Comparison of ENCODE assay signal across 19 mouse cellular contexts in the genomic region with DNA sequence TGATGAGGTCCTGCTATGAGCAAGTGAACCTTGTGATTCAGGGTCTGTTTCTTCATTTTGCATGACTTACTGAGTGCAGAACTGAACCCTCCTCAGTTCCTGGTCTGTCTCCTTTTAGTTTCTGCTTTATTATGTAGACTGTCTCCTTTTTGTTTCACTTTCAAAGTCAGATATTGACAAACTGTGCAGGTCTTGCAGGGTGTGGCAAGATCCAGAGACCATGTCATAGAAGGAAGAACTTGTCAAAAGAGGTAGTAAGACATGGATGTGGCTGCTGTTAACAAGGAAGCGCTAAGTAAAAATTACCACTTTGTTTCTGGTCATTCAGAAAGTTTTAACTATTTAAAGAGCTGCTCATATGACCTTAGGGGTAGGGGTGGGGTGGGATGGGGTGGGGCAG.
A peak's percentile ranks its signal among the peaks of the same experiment; 100 is the strongest.
DNase-seq lines count a peak whose midpoint lies in the region; ATAC-seq and TF ChIP-seq lines count a peak whose summit lies in the region.
"Had no signal": no experiment of that assay in that cellular context is flagged by ENCODE, and none has a peak within 500 bp of the region (broad histone marks: within the 10 kb centered on the region; RNA-seq: fewer than 3 reads in every experiment).

No protein-coding gene starts in this region.

- no peak overlapping the region for H3K4me3 ChIP-seq in liver, adult 2 months (ENCODE audit: insufficient read depth, low read depth, low read length)
- no peak overlapping the region for H3K4me3 ChIP-seq in liver, embryonic 12.5 days
- H3K4me3 ChIP-seq: hindbrain, embryonic 15.5 days; liver, embryonic 13.5 days had no signal

- no peak overlapping the region for H3K4me2 ChIP-seq in liver, embryonic 12.5 days
- H3K4me2 ChIP-seq: hindbrain, embryonic 15.5 days; liver, embryonic 13.5 days had no signal

- no peaks in the 10 kb centered on the region for H3K4me1 ChIP-seq in liver, adult 2 months (ENCODE audit: control insufficient read depth, insufficient read depth, low read length)
- peaks cover 5% of the 10 kb centered on the region; the same call in 1 of the 2 replicates for H3K4me1 ChIP-seq in liver, embryonic 12.5 days
- H3K4me1 ChIP-seq: hindbrain, embryonic 15.5 days had no signal

- no peak overlapping the region for H3K9ac ChIP-seq in liver, adult 2 months (ENCODE audit: low read depth, low read length)
- no peak overlapping the region for H3K9ac ChIP-seq in liver, embryonic 12.5 days
- H3K9ac ChIP-seq: forebrain, postnatal 0 days; hindbrain, embryonic 15.5 days; liver, embryonic 13.5 days had no signal

- peak; percentile 48 for DNase-seq in liver, adult 2 months (ENCODE audit: extremely low read depth, low read depth, low spot score)
- peak; percentile 46 for DNase-seq in A20 (ENCODE audit: low read depth, low spot score)
- DNase-seq in thymus, postnatal 10 days (ENCODE audit: low spot score in 2 of 2) = no peak
- no peak for DNase-seq in embryo, embryonic 9.5 days (ENCODE audit: extremely low spot score)
- DNase-seq in adrenal gland, adult 18-20 months (ENCODE audit: low spot score in 2 of 2) = no peak
- DNase-seq: adrenal gland, adult 8-10 months; cerebellum, adult 2 months; forebrain, postnatal 0 days; heart, postnatal 10 days; liver, embryonic 13.5 days; midbrain, embryonic 14.5 days; right cerebral cortex, adult 18-20 months; spleen, adult 18-20 months; thymus, postnatal 25 days had no signal

- no peak overlapping the region for H3K27ac ChIP-seq in liver, adult 2 months (replicated peaks; ENCODE audit: insufficient read depth, low read depth, low read length)
- no peak overlapping the region for H3K27ac ChIP-seq in liver, embryonic 12.5 days
- H3K27ac ChIP-seq: hindbrain, embryonic 15.5 days; liver, embryonic 13.5 days; stomach, postnatal 0 days had no signal

- no peak for TF ChIP-seq POLR2A in liver, adult 2 months (IDR thresholded peaks at IDR 0.05; ENCODE audit: extremely low read depth, insufficient read depth, low read length)

- H3K79me2 ChIP-seq in liver, adult 2 months (ENCODE audit: control insufficient read depth, insufficient read depth, low read length) = no peaks in the 10 kb centered on the region

- no peak for TF ChIP-seq CTCF in liver, adult 2 months (IDR thresholded peaks at IDR 0.05; ENCODE audit: low read depth, low read length)

- no peaks in the 10 kb centered on the region for H3K9me3 ChIP-seq in liver, embryonic 12.5 days (replicated peaks)
- H3K9me3 ChIP-seq: hindbrain, embryonic 15.5 days; liver, embryonic 13.5 days had no signal

- no peaks in the 10 kb centered on the region for H3K27me3 ChIP-seq in liver, adult 2 months (ENCODE audit: control insufficient read depth, insufficient read depth, low read length)
- H3K27me3 ChIP-seq in liver, embryonic 12.5 days (replicated peaks) = no peaks in the 10 kb centered on the region
- H3K27me3 ChIP-seq: hindbrain, embryonic 15.5 days; liver, embryonic 13.5 days had no signal

- no peaks in the 10 kb centered on the region for H3K36me3 ChIP-seq in liver, adult 2 months (ENCODE audit: control insufficient read depth, insufficient read depth, low read length)
- H3K36me3 ChIP-seq in liver, embryonic 12.5 days = no peaks in the 10 kb centered on the region
- H3K36me3 ChIP-seq: hindbrain, embryonic 15.5 days; liver, embryonic 13.5 days had no signal

- no peak for ATAC-seq in liver, embryonic 12.5 days
- peak; percentile 47 for ATAC-seq in activated CD4-positive, CD25-positive, alpha-beta regulatory T cell, adult 4 months
- peak; percentile 81 for ATAC-seq in megakaryocyte, adult 5-6 weeks (ENCODE audit: poor library complexity, severe bottlenecking)
- ATAC-seq: forebrain, postnatal 0 days had no signal

- 92% methylated on average over 1 of the region's 1 CpGs for WGBS in liver, adult 2 months
- WGBS in liver, embryonic 12.5 days (ENCODE audit: insufficient replicate concordance) = 77% methylated on average over 1 of the region's 1 CpGs

Comparison
In these comparisons a context has a peak if more than half of its experiments do, and no peak if none do; other contexts are left out.
1. DNase-seq: peak in liver, adult 2 months (single experiment) and A20 (single experiment); none in thymus, postnatal 10 days (0 of 2), embryo, embryonic 9.5 days (single experiment) and adrenal gland, adult 18-20 months (0 of 2).